Mouse (Mus musculus): Measurements from ENCODE around the gene Tmem50a. TPM values are rescaled to one million over a fixed set of nuclear protein-coding genes. Genes with fewer than 3 reads are reported as not detected.

Gene Tmem50a
- 26.0 TPM for polyA plus RNA-seq (2015; fragmentation: Illumina TruSeq; extraction: RNeasy Lipid Tissue Mini Kit (QIAGEN cat#74804); ENCODE audit: insufficient read depth, low read depth, low replicate concordance)

DNA sequence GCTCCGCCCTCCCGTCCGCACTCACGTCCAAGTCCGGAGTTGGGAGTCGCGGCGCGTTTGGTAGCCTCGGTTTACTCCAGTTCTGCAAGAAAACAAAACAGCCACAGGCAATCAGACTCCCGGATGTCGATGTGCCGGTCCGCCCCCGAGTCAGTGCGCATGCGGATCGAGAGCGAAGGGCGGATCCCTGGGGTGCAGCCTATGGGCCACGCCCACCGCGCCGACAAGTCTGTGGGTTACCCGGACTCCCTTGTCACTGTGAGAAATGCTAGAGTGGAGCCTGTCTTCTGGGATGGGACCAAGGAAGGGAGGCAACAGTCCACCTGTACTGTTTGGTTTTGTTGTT is at the start of gene Tmem50a:
Gene Tmem50a, minus strand, starts transcription at position 161 of the 346 bp plus-strand sequence.

DNA sequence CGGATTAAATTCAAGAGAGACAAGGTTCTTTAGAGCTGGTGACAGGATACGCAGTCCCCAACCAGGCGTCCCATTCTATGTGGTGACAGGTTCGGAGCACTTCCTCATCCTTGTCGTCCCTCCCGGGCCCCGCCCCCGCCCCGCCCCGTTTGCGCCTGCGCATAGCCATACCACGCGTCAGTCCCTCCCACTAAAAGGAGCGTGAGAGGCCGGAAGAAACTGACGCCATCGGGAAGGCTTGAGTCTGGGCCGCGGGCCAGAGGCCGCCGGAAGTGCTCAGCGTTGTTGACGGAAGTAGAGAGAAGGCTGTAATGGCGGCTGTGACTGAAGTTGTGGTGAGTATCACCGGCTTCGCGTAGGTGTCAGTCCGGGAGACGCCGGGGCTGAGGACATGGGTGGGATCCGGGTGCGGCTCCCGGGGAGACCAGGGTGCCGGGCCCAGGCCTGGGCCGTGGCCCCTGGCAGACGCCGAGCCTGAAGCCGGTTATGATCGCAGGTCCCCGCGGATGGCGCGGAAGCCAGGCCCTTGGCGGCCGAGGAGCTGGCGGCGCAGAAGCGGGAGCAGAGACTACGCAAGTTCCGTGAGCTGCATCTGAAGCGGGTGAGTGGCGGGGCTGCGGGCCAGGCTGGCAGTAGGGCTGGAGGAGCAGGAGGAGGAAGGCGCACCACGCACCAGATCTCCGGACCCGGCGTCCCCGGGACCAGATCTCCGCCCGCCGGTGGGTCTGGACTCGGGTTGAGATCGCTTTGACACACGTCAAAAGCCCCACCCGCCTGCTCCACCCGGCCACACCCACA is 16.1 kb upstream of the Tmem50a start, which contains the start of gene Syf2:
Gene Syf2, plus strand, starts transcription at position 215 of the 798 bp plus-strand sequence.

GRCm38 (mm10) chr4:134923258-134924018 is 8.6 kb upstream of the Tmem50a start, which contains the start of gene Rsrp1:
Rsrp1 (plus strand) TSS chr4:134923592.

DNA sequence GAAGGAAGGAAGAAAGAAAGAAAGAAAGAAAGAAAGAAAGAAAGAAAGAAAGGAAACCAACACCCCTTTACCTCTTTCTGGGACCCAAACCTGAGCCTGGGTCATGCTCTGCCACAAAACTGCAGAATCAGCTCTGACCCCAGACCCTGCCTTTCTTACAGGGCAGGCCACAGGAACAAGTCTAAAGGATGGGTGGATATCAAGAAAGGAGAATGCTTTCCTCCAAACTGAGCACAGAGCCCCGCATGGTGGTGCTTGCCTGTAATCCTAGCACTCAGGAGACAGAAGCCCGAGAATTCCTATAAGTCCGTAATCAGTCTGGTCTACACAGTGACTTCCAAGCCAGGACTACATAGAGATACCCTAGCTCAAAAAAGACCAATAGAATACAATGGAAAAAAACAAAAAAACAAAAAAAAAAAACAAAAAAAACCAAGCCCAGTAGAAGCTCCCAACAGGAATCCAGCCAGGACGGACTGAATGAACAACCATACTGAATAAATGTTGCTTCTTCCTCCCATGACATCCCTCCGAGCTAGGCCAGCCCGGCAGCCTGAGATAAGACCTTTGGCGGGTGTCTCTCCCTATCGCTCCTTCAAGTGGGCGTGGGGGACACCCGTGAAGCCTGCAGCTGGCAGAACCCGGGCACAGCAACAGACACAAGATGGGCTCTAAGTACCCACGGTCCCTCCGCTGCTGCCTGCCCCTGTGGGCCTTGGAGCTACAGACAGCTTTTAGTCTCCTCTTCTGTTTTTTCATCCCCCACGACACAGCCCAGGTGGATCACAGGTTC is 50.7 kb downstream of the Tmem50a start, which contains the start of gene Rhd:
Gene Rhd, plus strand, starts transcription at position 600 of the 793 bp plus-strand sequence.

GRCm38 (mm10) chr4:134853259-134853636 is 61.6 kb downstream of the Tmem50a start, which contains the start of gene Maco1:
Maco1 (minus strand) TSS chr4:134853345.

Other genes with a start within 250 kb of the Tmem50a start
- gene Man1c1, start 210.7 kb downstream of the Tmem50a start, polyA plus RNA-seq (2015; fragmentation: Illumina TruSeq; extraction: RNeasy Lipid Tissue Mini Kit (QIAGEN cat#74804); ENCODE audit: insufficient read depth, low read depth, low replicate concordance), result 3.3 TPM
- gene Ldlrap1, start 147.0 kb downstream of the Tmem50a start, polyA plus RNA-seq (2015; fragmentation: Illumina TruSeq; extraction: RNeasy Lipid Tissue Mini Kit (QIAGEN cat#74804); ENCODE audit: insufficient read depth, low read depth, low replicate concordance), result 2.4 TPM
- 9.9 TPM for gene Maco1, start 61.7 kb downstream of the Tmem50a start, polyA plus RNA-seq (2015; fragmentation: Illumina TruSeq; extraction: RNeasy Lipid Tissue Mini Kit (QIAGEN cat#74804); ENCODE audit: insufficient read depth, low read depth, low replicate concordance)
- gene Rhd, start 50.5 kb downstream of the Tmem50a start, polyA plus RNA-seq (2015; fragmentation: Illumina TruSeq; extraction: RNeasy Lipid Tissue Mini Kit (QIAGEN cat#74804); ENCODE audit: insufficient read depth, low read depth, low replicate concordance), result not detected
- 312 TPM for gene Rsrp1, start 8.6 kb upstream of the Tmem50a start, polyA plus RNA-seq (2015; fragmentation: Illumina TruSeq; extraction: RNeasy Lipid Tissue Mini Kit (QIAGEN cat#74804); ENCODE audit: insufficient read depth, low read depth, low replicate concordance)
- gene Syf2, start 15.9 kb upstream of the Tmem50a start, polyA plus RNA-seq (2015; fragmentation: Illumina TruSeq; extraction: RNeasy Lipid Tissue Mini Kit (QIAGEN cat#74804); ENCODE audit: insufficient read depth, low read depth, low replicate concordance), result 25.2 TPM
- gene Runx3, start 205.6 kb upstream of the Tmem50a start, polyA plus RNA-seq (2015; fragmentation: Illumina TruSeq; extraction: RNeasy Lipid Tissue Mini Kit (QIAGEN cat#74804); ENCODE audit: insufficient read depth, low read depth, low replicate concordance), result 0.41 TPM